Mouse (Mus musculus): ENCODE results near the gene Smc3. TPM values are rescaled to one million over a fixed set of nuclear protein-coding genes. Genes with fewer than 3 reads are reported as not detected.

Gene Smc3
- polyA plus RNA-seq, 1 experiment from 2014 or later: 87.4 TPM

GRCm38 (mm10) chr19:53567864-53568263 lies 32.3 kb upstream of the Smc3 start:
- peak; percentile 51; the same call in 1 of the 2 replicates for ATAC-seq
- Histone ChIP-seq H3K4me1 (no peaks in the 10 kb centered on the region), H3K9me3 (replicated peaks) (no peaks in the 10 kb centered on the region), H3K4me2 (peak overlapping the region; percentile 26), H3K36me3 (ENCODE audit: poor library complexity, severe bottlenecking) (no peaks in the 10 kb centered on the region), H3K27me3 (no peaks in the 10 kb centered on the region), H3K4me3 (no peak overlapping the region), H3K27ac (no peak overlapping the region), H3K9ac (no peak overlapping the region)
- WGBS: 1% methylated on average over 11 of the region's 11 CpGs

GRCm38 (mm10) chr19:53568553-53568952 lies 31.6 kb upstream of the Smc3 start:
- H3K36me3 ChIP-seq (ENCODE audit: poor library complexity, severe bottlenecking): no peaks in the 10 kb centered on the region
- no peaks in the 10 kb centered on the region for H3K27me3 ChIP-seq
- no peaks in the 10 kb centered on the region for H3K4me1 ChIP-seq
- H3K27ac ChIP-seq: no peak overlapping the region
- ATAC-seq: no peak
- no peak overlapping the region for H3K9ac ChIP-seq
- no peak overlapping the region for H3K4me3 ChIP-seq
- 76% methylated on average over 3 of the region's 3 CpGs for WGBS
- no peak overlapping the region for H3K4me2 ChIP-seq
- H3K9me3 ChIP-seq (replicated peaks): no peaks in the 10 kb centered on the region

- no peak overlapping the region for H3K4me2 ChIP-seq
- H3K4me3 ChIP-seq: no peak overlapping the region
- no peak overlapping the region for H3K9ac ChIP-seq
- H3K27me3 ChIP-seq: no peaks in the 10 kb centered on the region
- H3K27ac ChIP-seq: no peak overlapping the region
- WGBS: 85% methylated on average over 4 of the region's 4 CpGs
- H3K36me3 ChIP-seq (ENCODE audit: poor library complexity, severe bottlenecking): no peaks in the 10 kb centered on the region
- ATAC-seq: no peak
- no peaks in the 10 kb centered on the region for H3K9me3 ChIP-seq (replicated peaks)
- no peaks in the 10 kb centered on the region for H3K4me1 ChIP-seq
Measured at GRCm38 (mm10) chr19:53571056-53571455, 29.1 kb upstream of the Smc3 start.

- no peaks in the 10 kb centered on the region for H3K4me1 ChIP-seq
- no peak overlapping the region for H3K4me2 ChIP-seq
- no peak overlapping the region for H3K9ac ChIP-seq
- no peaks in the 10 kb centered on the region for H3K27me3 ChIP-seq
- WGBS: 85% methylated on average over 18 of the region's 18 CpGs
- H3K27ac ChIP-seq: no peak overlapping the region
- H3K4me3 ChIP-seq: no peak overlapping the region
- H3K9me3 ChIP-seq (replicated peaks): no peaks in the 10 kb centered on the region
- no peak for ATAC-seq
- H3K36me3 ChIP-seq (ENCODE audit: poor library complexity, severe bottlenecking): no peaks in the 10 kb centered on the region
Measured at GRCm38 (mm10) chr19:53571501-53572428, 28.4 kb upstream of the Smc3 start.

GRCm38 (mm10) chr19:53572607-53573006 lies 27.6 kb upstream of the Smc3 start:
- Histone ChIP-seq H3K9ac (no peak overlapping the region), H3K4me2 (no peak overlapping the region), H3K4me1 (no peaks in the 10 kb centered on the region), H3K9me3 (replicated peaks) (no peaks in the 10 kb centered on the region), H3K27me3 (no peaks in the 10 kb centered on the region), H3K27ac (no peak overlapping the region), H3K36me3 (ENCODE audit: poor library complexity, severe bottlenecking) (no peaks in the 10 kb centered on the region), H3K4me3 (no peak overlapping the region)
- WGBS: 83% methylated on average over 12 of the region's 12 CpGs
- ATAC-seq: no peak

- no peaks in the 10 kb centered on the region for H3K27me3 ChIP-seq
- H3K4me1 ChIP-seq: no peaks in the 10 kb centered on the region
- no peak overlapping the region for H3K4me2 ChIP-seq
- H3K9ac ChIP-seq: no peak overlapping the region
- H3K36me3 ChIP-seq (ENCODE audit: poor library complexity, severe bottlenecking): no peaks in the 10 kb centered on the region
- no peak overlapping the region for H3K27ac ChIP-seq
- no peak overlapping the region for H3K4me3 ChIP-seq
- WGBS: 86% methylated on average over 3 of the region's 3 CpGs
- no peak for ATAC-seq
- no peaks in the 10 kb centered on the region for H3K9me3 ChIP-seq (replicated peaks)
Measured at GRCm38 (mm10) chr19:53573151-53573550, 27.0 kb upstream of the Smc3 start.

- Histone ChIP-seq H3K9ac (no peak overlapping the region), H3K4me3 (no peak overlapping the region), H3K36me3 (ENCODE audit: poor library complexity, severe bottlenecking) (no peaks in the 10 kb centered on the region), H3K9me3 (replicated peaks) (no peaks in the 10 kb centered on the region), H3K27ac (no peak overlapping the region), H3K4me2 (no peak overlapping the region), H3K27me3 (no peaks in the 10 kb centered on the region), H3K4me1 (peaks cover 4% of the 10 kb centered on the region)
- 38% methylated on average over 8 of the region's 8 CpGs for WGBS
- ATAC-seq: no peak
Measured at GRCm38 (mm10) chr19:53574131-53574530, 26.1 kb upstream of the Smc3 start.

- ATAC-seq: no peak
- 87% methylated on average over 7 of the region's 7 CpGs for WGBS
Measured at GRCm38 (mm10) chr19:53574546-53574945, 25.7 kb upstream of the Smc3 start.

GRCm38 (mm10) chr19:53575296-53576010 lies 24.7 kb upstream of the Smc3 start:
- H3K27ac ChIP-seq: no peak overlapping the region
- no peak overlapping the region for H3K4me3 ChIP-seq
- H3K9ac ChIP-seq: no peak overlapping the region
- no peak overlapping the region for H3K4me2 ChIP-seq
- no peaks in the 10 kb centered on the region for H3K27me3 ChIP-seq
- WGBS: 80% methylated on average over 4 of the region's 4 CpGs
- H3K4me1 ChIP-seq: peaks cover 4% of the 10 kb centered on the region
- no peaks in the 10 kb centered on the region for H3K9me3 ChIP-seq (replicated peaks)
- ATAC-seq: no peak
- H3K36me3 ChIP-seq (ENCODE audit: poor library complexity, severe bottlenecking): no peaks in the 10 kb centered on the region

More at GRCm38 (mm10) chr19:53574546-53574945, 25.7 kb upstream of the Smc3 start:
- H3K4me1 ChIP-seq: peaks cover 4% of the 10 kb centered on the region
- no peak overlapping the region for H3K27ac ChIP-seq
- H3K36me3 ChIP-seq (ENCODE audit: poor library complexity, severe bottlenecking): no peaks in the 10 kb centered on the region
- H3K27me3 ChIP-seq: no peaks in the 10 kb centered on the region
- no peaks in the 10 kb centered on the region for H3K9me3 ChIP-seq (replicated peaks)
- H3K4me2 ChIP-seq: no peak overlapping the region
- H3K4me3 ChIP-seq: no peak overlapping the region
- no peak overlapping the region for H3K9ac ChIP-seq

GRCm38 (mm10) chr19:53576061-53576460 lies 24.1 kb upstream of the Smc3 start:
- no peak overlapping the region for H3K4me3 ChIP-seq
- H3K36me3 ChIP-seq (ENCODE audit: poor library complexity, severe bottlenecking): no peaks in the 10 kb centered on the region
- no peak overlapping the region for H3K9ac ChIP-seq
- peaks cover 4% of the 10 kb centered on the region for H3K4me1 ChIP-seq
- H3K9me3 ChIP-seq (replicated peaks): no peaks in the 10 kb centered on the region
- 85% methylated on average over 7 of the region's 7 CpGs for WGBS
- H3K4me2 ChIP-seq: no peak overlapping the region
- no peak for ATAC-seq
- no peaks in the 10 kb centered on the region for H3K27me3 ChIP-seq
- H3K27ac ChIP-seq: no peak overlapping the region

- Histone ChIP-seq H3K4me1 (peaks cover 4% of the 10 kb centered on the region), H3K27me3 (no peaks in the 10 kb centered on the region), H3K36me3 (ENCODE audit: poor library complexity, severe bottlenecking) (no peaks in the 10 kb centered on the region), H3K9ac (no peak overlapping the region), H3K27ac (no peak overlapping the region), H3K9me3 (replicated peaks) (no peaks in the 10 kb centered on the region), H3K4me3 (no peak overlapping the region), H3K4me2 (no peak overlapping the region)
- ATAC-seq: no peak
- 41% methylated on average over 11 of the region's 11 CpGs for WGBS
Measured at GRCm38 (mm10) chr19:53577025-53577800, 23.0 kb upstream of the Smc3 start.
